Mouse (Mus musculus): ENCODE measurements around the gene Specc1. TPM values are rescaled to one million over a fixed set of nuclear protein-coding genes. Genes with fewer than 3 reads are reported as not detected.

The Specc1 gene
- total and polyA plus RNA-seq, 2 experiments from 2014 or later: 10.6 to 20.5 TPM

GRCm38 (mm10) chr11:62080476-62080875, 123.9 kb downstream of the Specc1 start:
- no peak overlapping the region for H3K4me3 ChIP-seq (ENCODE audit: low read depth, low read length)
- no peak overlapping the region for H3K9ac ChIP-seq
- no peak overlapping the region for H3K27ac ChIP-seq (ENCODE audit: low read depth, low read length)
- no peaks in the 10 kb centered on the region for H3K36me3 ChIP-seq (ENCODE audit: insufficient read depth)
- DNase-seq (no peak), ATAC-seq (no peak)
- H3K4me1 ChIP-seq (ENCODE audit: insufficient read depth): peaks cover 9% of the 10 kb centered on the region; the same call in 1 of the 2 replicates
- H3K4me2 ChIP-seq (ENCODE audit: low read depth): no peak overlapping the region
- no peak for TF ChIP-seq CTCF (IDR thresholded peaks at IDR 0.05; ENCODE audit: low read depth)
- 62% methylated on average over 2 of the region's 2 CpGs for WGBS
- no peaks in the 10 kb centered on the region for H3K9me3 ChIP-seq (ENCODE audit: low read length)
- no peaks in the 10 kb centered on the region for H3K27me3 ChIP-seq (ENCODE audit: insufficient read depth, low read length)

GRCm38 (mm10) chr11:62086648-62087047, 130.1 kb downstream of the Specc1 start:
- ATAC-seq (no peak), DNase-seq (no peak)
- H3K4me1 ChIP-seq (ENCODE audit: insufficient read depth): no peaks in the 10 kb centered on the region
- H3K9ac ChIP-seq: no peak overlapping the region
- H3K4me2 ChIP-seq (ENCODE audit: low read depth): no peak overlapping the region
- no peaks in the 10 kb centered on the region for H3K9me3 ChIP-seq (ENCODE audit: low read length)
- no peaks in the 10 kb centered on the region for H3K27me3 ChIP-seq (ENCODE audit: insufficient read depth, low read length)
- TF ChIP-seq CTCF (IDR thresholded peaks at IDR 0.05; ENCODE audit: low read depth): no peak
- WGBS: 91% methylated on average over 2 of the region's 2 CpGs
- no peaks in the 10 kb centered on the region for H3K36me3 ChIP-seq (ENCODE audit: insufficient read depth)
- no peak overlapping the region for H3K27ac ChIP-seq (ENCODE audit: low read depth, low read length)
- H3K4me3 ChIP-seq (ENCODE audit: low read depth, low read length): no peak overlapping the region

GRCm38 (mm10) chr11:62087051-62087450, 130.5 kb downstream of the Specc1 start:
- Histone ChIP-seq H3K27me3 (ENCODE audit: insufficient read depth, low read length) (no peaks in the 10 kb centered on the region), H3K9ac (no peak overlapping the region), H3K4me3 (ENCODE audit: low read depth, low read length) (no peak overlapping the region), H3K27ac (ENCODE audit: low read depth, low read length) (no peak overlapping the region), H3K9me3 (ENCODE audit: low read length) (no peaks in the 10 kb centered on the region), H3K4me2 (ENCODE audit: low read depth) (no peak overlapping the region), H3K4me1 (ENCODE audit: insufficient read depth) (no peaks in the 10 kb centered on the region), H3K36me3 (ENCODE audit: insufficient read depth) (no peaks in the 10 kb centered on the region)
- no peak for DNase-seq
- no peak for TF ChIP-seq CTCF (IDR thresholded peaks at IDR 0.05; ENCODE audit: low read depth)
- 85% methylated on average over 1 of the region's 1 CpGs for WGBS
- no peak for ATAC-seq

GRCm38 (mm10) chr11:62088651-62089050, 132.1 kb downstream of the Specc1 start:
- TF ChIP-seq CTCF (IDR thresholded peaks at IDR 0.05; ENCODE audit: low read depth): no peak
- Histone ChIP-seq H3K4me1 (ENCODE audit: insufficient read depth) (no peaks in the 10 kb centered on the region), H3K9ac (no peak overlapping the region), H3K27ac (ENCODE audit: low read depth, low read length) (no peak overlapping the region), H3K4me3 (ENCODE audit: low read depth, low read length) (no peak overlapping the region), H3K9me3 (ENCODE audit: low read length) (no peaks in the 10 kb centered on the region), H3K36me3 (ENCODE audit: insufficient read depth) (no peaks in the 10 kb centered on the region), H3K27me3 (ENCODE audit: insufficient read depth, low read length) (no peaks in the 10 kb centered on the region), H3K4me2 (ENCODE audit: low read depth) (no peak overlapping the region)
- no peak for DNase-seq
- ATAC-seq: no peak
- 90% methylated on average over 3 of the region's 3 CpGs for WGBS

GRCm38 (mm10) chr11:62090321-62090720, 133.8 kb downstream of the Specc1 start:
- DNase-seq (no peak), ATAC-seq (no peak)
- no peaks in the 10 kb centered on the region for H3K9me3 ChIP-seq (ENCODE audit: low read length)
- H3K9ac ChIP-seq: no peak overlapping the region
- no peaks in the 10 kb centered on the region for H3K36me3 ChIP-seq (ENCODE audit: insufficient read depth)
- no peak overlapping the region for H3K27ac ChIP-seq (ENCODE audit: low read depth, low read length)
- 82% methylated on average over 6 of the region's 6 CpGs for WGBS
- no peaks in the 10 kb centered on the region for H3K4me1 ChIP-seq (ENCODE audit: insufficient read depth)
- H3K4me2 ChIP-seq (ENCODE audit: low read depth): no peak overlapping the region
- no peak overlapping the region for H3K4me3 ChIP-seq (ENCODE audit: low read depth, low read length)
- TF ChIP-seq CTCF (IDR thresholded peaks at IDR 0.05; ENCODE audit: low read depth): no peak
- H3K27me3 ChIP-seq (ENCODE audit: insufficient read depth, low read length): no peaks in the 10 kb centered on the region

- H3K4me3 ChIP-seq (ENCODE audit: low read depth, low read length): no peak overlapping the region
- H3K9me3 ChIP-seq (ENCODE audit: low read length): no peaks in the 10 kb centered on the region
- no peaks in the 10 kb centered on the region for H3K36me3 ChIP-seq (ENCODE audit: insufficient read depth)
- DNase-seq: no peak
- no peak for TF ChIP-seq CTCF (IDR thresholded peaks at IDR 0.05; ENCODE audit: low read depth)
- no peaks in the 10 kb centered on the region for H3K27me3 ChIP-seq (ENCODE audit: insufficient read depth, low read length)
- no peak overlapping the region for H3K9ac ChIP-seq
- WGBS: 84% methylated on average over 3 of the region's 3 CpGs
- no peak overlapping the region for H3K27ac ChIP-seq (ENCODE audit: low read depth, low read length)
- no peak for ATAC-seq
- H3K4me1 ChIP-seq (ENCODE audit: insufficient read depth): no peaks in the 10 kb centered on the region
- no peak overlapping the region for H3K4me2 ChIP-seq (ENCODE audit: low read depth)
Measured at GRCm38 (mm10) chr11:62103380-62103911, 146.9 kb downstream of the Specc1 start.

- H3K36me3 ChIP-seq (ENCODE audit: insufficient read depth): no peaks in the 10 kb centered on the region
- no peak overlapping the region for H3K9ac ChIP-seq
- H3K27me3 ChIP-seq (ENCODE audit: insufficient read depth, low read length): no peaks in the 10 kb centered on the region
- ATAC-seq (peak; percentile 97), DNase-seq (peak; percentile 57)
- TF ChIP-seq CTCF (IDR thresholded peaks at IDR 0.05; ENCODE audit: low read depth): no peak
- H3K27ac ChIP-seq (ENCODE audit: low read depth, low read length): no peak overlapping the region
- no peak overlapping the region for H3K4me3 ChIP-seq (ENCODE audit: low read depth, low read length)
- WGBS: 52% methylated on average over 1 of the region's 1 CpGs
- H3K4me1 ChIP-seq (ENCODE audit: insufficient read depth): no peaks in the 10 kb centered on the region
- H3K9me3 ChIP-seq (ENCODE audit: low read length): no peaks in the 10 kb centered on the region
- no peak overlapping the region for H3K4me2 ChIP-seq (ENCODE audit: low read depth)
Measured at GRCm38 (mm10) chr11:62106401-62106871, 149.9 kb downstream of the Specc1 start.

Measured in forebrain, postnatal 0 days (tissue).